Mouse (Mus musculus) CD4-positive helper T cell, adult 2 months (primary cell): Measurements from ENCODE around the gene Ubr1.

Experiments
- DNase-seq: peaks from one replicate; pipeline ENCODE4 v3.0.0-alpha.2; 2012; ENCODE audit warnings: low read depth, missing footprints, low spot score

Ubr1 gene

DNA sequence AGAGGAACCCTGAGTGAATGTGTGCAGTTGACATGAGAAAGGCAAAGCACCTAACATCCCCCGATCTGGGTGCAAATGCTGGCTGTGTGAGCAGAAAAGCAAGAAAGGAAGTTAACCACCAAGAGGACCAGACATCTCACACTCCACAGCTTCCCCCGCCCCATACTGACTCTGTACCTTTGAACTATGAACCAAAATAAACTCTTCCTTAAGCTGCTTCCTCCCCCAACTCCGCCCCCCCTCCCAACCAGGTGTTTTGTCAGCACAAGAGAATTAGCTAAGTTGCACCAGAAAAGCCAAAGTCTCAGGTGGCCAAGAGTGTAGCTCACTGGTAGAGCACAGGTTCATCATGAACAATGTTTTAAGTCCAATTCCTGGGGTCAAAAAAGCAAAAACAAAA, 117.4 kb downstream of the Ubr1 start:
- DNase-seq: peak; percentile 27

DNA sequence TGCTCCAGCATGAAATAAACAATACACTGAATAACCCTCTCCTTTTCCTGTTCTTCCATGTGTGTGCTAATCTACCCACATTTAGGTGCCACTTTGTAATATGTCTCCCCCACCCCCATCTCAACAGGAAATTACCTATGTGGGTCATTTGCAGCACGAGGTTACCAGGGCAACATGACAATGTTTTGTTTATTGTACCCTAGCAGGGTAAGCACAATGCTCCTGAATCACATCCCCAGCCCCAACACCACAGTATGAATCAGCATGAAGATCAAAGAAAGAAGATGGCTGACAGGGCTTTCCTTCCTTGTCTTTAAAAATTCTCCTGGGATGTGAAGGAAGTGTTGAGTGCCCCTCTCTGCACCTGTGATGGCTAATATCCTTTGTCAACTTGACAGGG, 117.9 kb downstream of the Ubr1 start:
- peak; percentile 59 for DNase-seq

DNA sequence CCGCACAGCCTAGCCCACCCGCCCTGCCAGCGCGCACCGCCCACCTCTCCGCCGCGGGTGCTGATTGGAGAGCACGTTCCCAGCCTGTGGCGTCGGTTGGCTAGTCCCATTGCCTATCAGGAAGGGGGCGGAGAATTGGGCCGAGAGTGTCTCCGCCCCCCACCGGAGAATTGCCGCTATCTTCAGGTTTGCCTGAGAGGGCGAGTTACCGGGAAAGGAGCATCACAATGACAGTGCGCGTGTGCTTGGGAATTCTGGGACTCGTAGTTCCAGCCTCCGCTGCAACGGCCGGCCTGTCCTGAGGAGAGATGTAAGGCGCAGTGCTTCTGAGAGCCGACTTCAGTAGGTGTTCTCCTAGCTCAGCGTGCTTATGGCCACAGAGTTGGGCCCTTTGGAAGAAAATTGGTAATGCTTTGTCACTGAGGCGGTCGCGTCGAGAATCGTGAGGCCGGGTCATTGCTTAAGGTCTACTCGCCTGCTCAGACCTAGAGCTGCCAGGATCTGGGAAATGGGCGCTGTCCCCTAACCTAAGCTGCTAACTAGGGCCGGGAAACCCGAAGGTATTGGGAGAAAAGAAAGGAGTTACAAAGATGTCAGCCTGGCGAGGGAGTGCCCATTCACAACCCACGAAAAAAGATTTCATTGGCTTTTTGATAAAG, 120.0 kb downstream of the Ubr1 start, which contains the start of gene Ttbk2:
Gene Ttbk2 (minus strand): TSS at position 181 of the 659 bp plus-strand sequence.
- DNase-seq: peak; percentile 93

DNA sequence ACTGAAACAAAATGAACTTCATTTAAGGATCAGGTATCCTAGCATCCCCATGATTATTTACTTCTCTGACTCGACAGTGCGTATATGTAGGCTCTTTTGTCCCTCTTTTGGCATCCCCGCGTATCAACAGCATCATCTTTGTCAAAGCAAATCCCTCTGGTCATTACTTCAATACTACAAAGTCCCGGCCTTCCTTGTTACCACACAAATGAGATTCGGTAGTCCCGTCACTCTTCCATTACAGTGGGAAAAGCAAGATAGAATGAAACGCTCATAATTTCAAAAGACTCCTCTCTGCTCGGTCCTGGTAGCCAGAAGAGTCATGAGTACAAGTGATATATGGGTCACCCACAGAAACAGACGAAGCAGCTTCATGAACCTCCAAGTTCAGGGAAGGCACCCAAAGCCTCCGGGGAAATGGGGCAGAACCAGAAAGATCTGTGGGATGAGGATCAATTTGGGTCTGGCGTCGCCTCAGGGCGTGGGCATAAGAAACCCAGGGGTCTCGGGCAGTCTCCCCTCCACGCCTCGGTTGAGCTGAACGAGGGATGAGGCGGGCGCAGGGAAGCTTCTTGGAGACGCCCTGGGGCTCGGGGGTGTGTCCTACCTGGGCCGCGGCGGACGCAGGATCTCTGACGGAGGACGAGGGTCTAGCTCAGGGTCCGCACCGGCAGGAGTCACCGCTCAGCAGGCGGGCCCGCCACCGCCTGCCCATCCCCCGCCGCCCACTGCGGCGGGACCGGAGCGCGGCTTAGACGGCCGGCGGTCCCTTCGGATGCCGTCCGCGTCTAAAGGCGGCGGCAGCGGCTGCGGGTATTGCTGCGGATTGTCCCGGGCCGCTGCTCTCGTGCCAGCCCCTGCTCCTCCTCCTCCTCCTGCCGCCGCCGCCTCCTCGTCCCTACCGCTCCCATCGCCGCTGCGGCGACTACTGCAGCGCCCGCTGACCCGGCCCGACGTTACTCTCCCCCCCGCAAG, 120.8 kb downstream of the Ubr1 start, which contains the start of gene Cdan1:
Gene Cdan1 (minus strand): TSS at position 680 of the 975 bp plus-strand sequence.
- no peak for DNase-seq

DNA sequence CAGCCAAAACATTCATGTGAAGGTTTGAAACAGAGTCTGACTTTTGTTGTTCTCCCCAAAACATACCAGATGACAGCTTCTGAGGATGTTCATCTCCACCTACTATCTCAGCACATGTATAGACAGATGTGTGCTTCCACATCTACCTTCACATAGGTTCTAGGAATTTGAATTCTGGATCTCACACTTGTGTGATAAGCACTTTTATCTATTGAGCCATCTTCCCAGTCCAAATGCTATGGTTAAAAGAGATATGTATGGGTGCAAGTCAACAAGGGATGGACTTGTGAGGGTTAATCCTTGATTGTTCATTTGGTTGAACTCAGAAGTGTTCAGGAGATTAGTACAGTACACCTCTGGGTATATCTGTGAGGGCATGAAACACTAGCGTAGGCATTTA, 125.2 kb downstream of the Ubr1 start:
- no peak for DNase-seq

DNA sequence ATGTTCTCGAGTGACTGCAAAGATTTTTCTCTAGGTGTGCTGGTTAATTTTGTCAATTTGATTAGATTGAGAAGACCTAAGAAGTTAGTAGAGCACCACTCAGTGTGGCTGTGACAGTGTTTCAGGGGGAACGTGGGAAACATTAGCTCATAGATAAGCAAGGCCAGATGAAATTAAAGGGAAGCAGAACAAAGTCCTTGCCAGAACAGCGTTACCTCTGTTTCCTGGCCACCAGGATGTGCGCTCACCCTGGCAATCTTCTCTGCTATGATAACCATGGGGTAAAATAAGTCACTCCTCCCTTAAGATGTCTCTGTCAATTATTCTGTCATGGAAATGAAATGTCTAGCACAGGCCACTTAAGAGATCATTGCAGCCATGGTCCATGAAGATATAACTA, 126.5 kb downstream of the Ubr1 start:
- no peak for DNase-seq

DNA sequence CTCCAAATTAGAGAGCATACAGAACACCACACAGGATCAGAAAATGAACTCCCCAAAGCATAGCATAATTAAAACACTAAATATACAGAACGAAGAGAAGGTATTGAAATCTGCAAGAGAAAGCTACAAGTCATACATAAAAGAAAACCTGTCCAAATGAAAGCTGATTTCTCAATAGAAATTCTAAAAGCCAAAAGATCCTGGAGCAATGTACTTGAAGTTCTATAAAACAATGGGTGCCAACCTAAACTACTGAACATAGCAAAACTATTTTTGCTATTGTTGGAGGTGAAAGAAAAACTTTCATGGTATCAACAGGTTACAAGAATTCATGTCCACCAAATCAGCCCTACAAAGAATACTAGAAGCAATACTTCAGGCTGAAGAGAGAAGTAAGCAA, 129.3 kb downstream of the Ubr1 start:
- no peak for DNase-seq

DNA sequence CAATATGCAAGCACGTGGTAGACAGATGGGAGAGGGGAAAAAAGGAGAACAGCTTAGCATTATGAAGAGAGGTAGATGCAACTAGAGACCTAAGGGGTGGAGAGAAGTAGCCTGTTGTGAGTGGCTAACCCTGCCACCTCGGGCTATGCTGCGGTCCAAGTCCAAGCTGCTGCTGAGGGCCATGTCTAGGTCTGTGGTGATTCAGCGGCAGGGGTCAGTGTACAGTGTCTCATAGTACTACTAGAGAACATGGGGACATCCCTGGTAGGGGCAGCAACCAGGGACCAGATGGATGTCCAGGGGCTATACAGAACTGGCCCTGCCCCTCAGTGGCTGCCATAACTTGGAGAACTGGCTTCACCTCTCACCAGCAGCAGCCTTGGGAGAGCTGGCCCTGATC, 135.3 kb downstream of the Ubr1 start:
- DNase-seq: no peak

DNA sequence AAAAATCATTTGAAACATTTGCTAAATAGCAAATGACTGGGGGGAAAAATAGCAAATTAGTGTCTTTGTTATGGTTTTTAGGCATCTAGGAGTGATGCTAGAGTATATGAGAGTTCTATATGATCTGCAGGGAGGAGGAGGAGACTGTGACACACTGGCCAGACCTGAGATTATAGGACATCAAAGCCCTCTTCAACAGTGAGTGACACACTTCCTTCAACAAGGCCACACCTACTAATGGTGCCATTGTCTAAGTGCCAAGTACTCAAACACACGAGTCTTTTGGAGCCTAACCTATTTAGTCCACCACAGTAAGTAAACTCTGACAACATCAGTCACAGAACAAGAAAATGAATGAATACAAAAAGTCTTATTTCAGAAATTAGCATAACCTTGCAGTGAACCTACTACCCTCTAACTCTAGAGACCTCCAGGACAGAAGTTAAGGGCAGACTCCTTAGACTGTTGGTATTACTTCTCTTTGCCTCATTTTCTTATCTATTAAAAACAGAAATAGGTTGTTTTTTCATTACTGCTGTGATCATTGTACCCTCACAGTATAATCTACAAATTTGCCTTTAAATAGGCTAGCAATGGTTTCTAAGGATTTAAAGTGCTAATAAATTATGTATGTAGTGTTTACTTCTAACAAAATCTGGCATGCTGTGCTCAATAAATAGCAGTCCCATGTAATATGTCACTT, 143.4 kb downstream of the Ubr1 start:
- DNase-seq: no peak
